Comparison of ENCODE assay signal across 10 mouse cellular contexts in genomic region chr9:43482101-43483090, GRCm38 (mm10).
DNase-seq lines count a peak whose midpoint lies in the region; ATAC-seq lines count a peak whose summit lies in the region.
"Had no signal": no experiment of that assay in that cellular context is flagged by ENCODE, and none has a peak within 500 bp of the region (broad histone marks: within the 10 kb centered on the region; RNA-seq: fewer than 3 reads in every experiment).

No protein-coding gene starts in this region.

- peak; percentile 7 to 14 for DNase-seq in cerebellum, adult 18-20 months
- DNase-seq in cerebellum, adult 8-10 months = no peak
- DNase-seq in brain, adult 2 months (ENCODE audit: low read depth, low spot score) = peak; percentile 71
- DNase-seq in heart, adult 8-10 months (ENCODE audit: low spot score) = peak; percentile 72
- peak; percentile 62 to 64 for DNase-seq in layer of hippocampus, postnatal 36 days
- DNase-seq in thymus, adult 18-20 months = no peak
- DNase-seq in neural tube, embryonic 10.5 days (ENCODE audit: extremely low spot score, low spot score) = no peak
- DNase-seq: adrenal gland, postnatal 36 days; midbrain, embryonic 14.5 days had no signal

- ATAC-seq in megakaryocyte-erythroid progenitor cell, adult 5-6 weeks (replicated peaks; ENCODE audit: low FRiP score, low TSS enrichment, poor library complexity, severe bottlenecking) = no peak

Comparison
In these comparisons a context has a peak if more than half of its experiments do, and no peak if none do; other contexts are left out.
1. DNase-seq: peak in cerebellum, adult 18-20 months (2 of 2), brain, adult 2 months (single experiment), heart, adult 8-10 months (single experiment) and layer of hippocampus, postnatal 36 days (2 of 2); none in cerebellum, adult 8-10 months (single experiment), thymus, adult 18-20 months (0 of 2) and neural tube, embryonic 10.5 days (single experiment).